Mouse (Mus musculus): ENCODE measurements around the gene Rai14.

Gene Rai14

GRCm38 (mm10) chr15:10690973-10691372 lies 23.5 kb downstream of the Rai14 start:
- in situ Hi-C loops (cut with MboI, MseI), result no loop called here

GRCm38 (mm10) chr15:10690219-10690618 lies 24.2 kb downstream of the Rai14 start:
- in situ Hi-C loops (cut with MboI, MseI), result no loop called here

- in situ Hi-C loops (cut with MboI, MseI), result no loop called here
Measured at GRCm38 (mm10) chr15:10689304-10689703, 25.1 kb downstream of the Rai14 start.

GRCm38 (mm10) chr15:10688686-10689085 lies 25.7 kb downstream of the Rai14 start:
- in situ Hi-C loops (cut with MboI, MseI), result no loop called here

- in situ Hi-C loops (cut with MboI, MseI), result no loop called here
Measured at GRCm38 (mm10) chr15:10687365-10687764, 27.1 kb downstream of the Rai14 start.

GRCm38 (mm10) chr15:10685692-10686430 lies 28.6 kb downstream of the Rai14 start:
- in situ Hi-C loops (cut with MboI, MseI), result no loop called here

GRCm38 (mm10) chr15:10683687-10684203 lies 30.7 kb downstream of the Rai14 start:
- in situ Hi-C loops (cut with MboI, MseI), result no loop called here

GRCm38 (mm10) chr15:10680514-10680913 lies 33.9 kb downstream of the Rai14 start:
- in situ Hi-C loops (cut with MboI, MseI), result no loop called here

- in situ Hi-C loops (cut with MboI, MseI), result loop anchor here (10.0 kb wide), 1 partner anchor 355 kb away; the partner anchor contains the start of gene Gm21973
Measured at GRCm38 (mm10) chr15:10679571-10679970, 34.9 kb downstream of the Rai14 start.

GRCm38 (mm10) chr15:10675801-10676200 lies 38.6 kb downstream of the Rai14 start:
- in situ Hi-C loops (cut with MboI, MseI), result loop anchor here (10.0 kb wide), 1 partner anchor 351 kb away; the partner anchor contains the start of gene Gm21973

- in situ Hi-C loops (cut with MboI, MseI), result loop anchor here (10.0 kb wide), 1 partner anchor 348 kb away; the partner anchor contains the start of gene Gm21973
Measured at GRCm38 (mm10) chr15:10672880-10673279, 41.5 kb downstream of the Rai14 start.

GRCm38 (mm10) chr15:10671868-10672267 lies 42.6 kb downstream of the Rai14 start:
- in situ Hi-C loops (cut with MboI, MseI), result loop anchor here (10.0 kb wide), 1 partner anchor 347 kb away; the partner anchor contains the start of gene Gm21973

GRCm38 (mm10) chr15:10670107-10670506 lies 44.3 kb downstream of the Rai14 start:
- in situ Hi-C loops (cut with MboI, MseI), result loop anchor here (10.0 kb wide), 1 partner anchor 345 kb away; the partner anchor contains the start of gene Gm21973

- in situ Hi-C loops (cut with MboI, MseI), result no loop called here
Measured at GRCm38 (mm10) chr15:10668120-10668900, 46.1 kb downstream of the Rai14 start.

GRCm38 (mm10) chr15:10665816-10666215 lies 48.6 kb downstream of the Rai14 start:
- in situ Hi-C loops (cut with MboI, MseI), result no loop called here

GRCm38 (mm10) chr15:10664529-10664898 lies 49.9 kb downstream of the Rai14 start:
- in situ Hi-C loops (cut with MboI, MseI), result no loop called here

GRCm38 (mm10) chr15:10663793-10664528 lies 50.5 kb downstream of the Rai14 start:
- in situ Hi-C loops (cut with MboI, MseI), result no loop called here

- in situ Hi-C loops (cut with MboI, MseI), result no loop called here
Measured at GRCm38 (mm10) chr15:10661961-10662606, 52.3 kb downstream of the Rai14 start.

- in situ Hi-C loops (cut with MboI, MseI), result no loop called here
Measured at GRCm38 (mm10) chr15:10658803-10659202, 55.6 kb downstream of the Rai14 start.

GRCm38 (mm10) chr15:10656146-10656545 lies 58.3 kb downstream of the Rai14 start:
- in situ Hi-C loops (cut with MboI, MseI), result no loop called here
